Mouse (Mus musculus) cerebellum, postnatal 4 days (tissue): ENCODE results near the gene Spock1.
"Not testable (repeated sequence)": the region's sequence is repeated elsewhere in the genome, so short reads cannot be mapped to it uniquely, and the experiment has no call there.

ENCODE experiments used
- DNase-seq, 2 experiments: peaks; one replicate each; pipeline ENCODE4 v3.0.0; 2022; ENCODE audit warnings: low spot score in 2 of 2, mixed read lengths in 1 of 2

Spock1 gene

DNA sequence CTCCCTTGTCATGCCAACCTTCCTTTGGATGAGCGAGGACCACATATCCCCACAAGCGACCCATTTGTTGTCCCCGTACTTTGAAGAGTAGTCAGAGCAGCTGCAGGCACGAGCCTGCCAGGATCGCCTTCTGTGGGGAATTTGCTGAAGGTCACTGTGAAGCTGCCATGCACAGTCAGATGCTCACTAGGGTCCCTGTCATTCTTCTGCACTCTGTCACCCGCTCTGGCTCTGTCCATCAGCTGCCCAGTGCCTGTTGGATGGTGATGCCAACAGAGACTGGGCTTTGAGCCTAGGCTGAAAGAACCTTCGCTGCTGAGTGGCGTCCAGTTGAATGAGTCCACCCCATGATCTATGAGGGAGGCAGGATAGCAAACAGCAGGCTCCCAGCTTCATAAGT lies 419.2 kb downstream of the Spock1 start:
- DNase-seq = peak in 1 of 2 experiments; percentile 30

DNA sequence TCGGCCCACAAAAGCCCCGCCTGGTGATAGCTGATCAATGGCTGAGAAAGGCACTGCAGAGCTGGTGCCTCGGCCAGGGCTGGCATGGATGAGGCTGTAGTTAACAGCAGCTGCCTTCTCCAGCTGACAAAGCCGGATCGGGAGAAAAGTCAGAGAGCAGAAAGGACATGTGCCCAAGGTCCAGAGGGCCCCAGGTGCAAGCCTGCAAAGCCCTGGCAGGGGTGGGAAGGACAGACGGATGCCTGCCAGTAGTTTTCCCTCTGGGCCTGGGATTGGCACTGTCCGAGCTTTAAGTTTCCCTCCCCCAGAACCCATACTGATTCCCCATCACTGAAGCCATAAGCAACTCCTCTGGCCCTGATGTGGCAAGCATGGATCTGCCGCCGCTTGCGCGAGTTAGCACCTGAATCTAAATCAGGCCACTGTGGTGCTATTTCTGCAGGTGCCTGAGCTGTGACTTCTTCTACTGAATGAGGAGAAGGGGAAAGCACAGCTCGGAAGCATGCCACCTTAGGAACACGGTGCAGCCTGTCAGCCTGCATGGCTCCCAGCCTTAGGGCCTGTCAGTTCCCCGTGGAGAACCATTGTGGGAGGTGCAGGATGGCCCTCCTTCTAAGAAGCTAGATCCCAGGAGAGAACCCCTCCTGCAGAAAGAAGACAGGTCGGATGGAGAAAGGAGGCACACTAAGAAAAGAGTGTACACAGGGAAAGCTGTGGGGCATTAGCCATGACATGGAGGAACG lies 423.5 kb downstream of the Spock1 start:
- DNase-seq = peak in 1 of 2 experiments; percentile 32

DNA sequence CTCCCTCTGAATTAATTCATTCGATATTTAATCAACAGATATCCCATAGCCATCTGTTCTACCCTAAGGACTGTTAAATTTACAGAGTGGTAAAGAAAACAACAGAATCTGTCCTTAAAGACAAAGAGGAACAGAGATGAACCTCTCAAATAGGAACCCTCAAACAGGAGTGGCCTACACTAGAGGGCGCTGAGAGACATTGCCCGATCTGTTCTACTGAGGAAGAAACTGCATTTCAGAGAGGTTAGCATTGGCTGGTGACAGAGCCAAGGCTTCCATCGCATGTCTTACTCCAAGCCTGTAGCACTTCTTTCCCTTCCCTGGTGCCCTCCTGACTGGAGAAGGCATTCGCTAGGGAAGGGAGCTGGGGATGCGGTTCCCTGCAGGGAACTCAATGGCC lies 431.4 kb downstream of the Spock1 start:
- DNase-seq = peak in 1 of 2 experiments; percentile 35

DNA sequence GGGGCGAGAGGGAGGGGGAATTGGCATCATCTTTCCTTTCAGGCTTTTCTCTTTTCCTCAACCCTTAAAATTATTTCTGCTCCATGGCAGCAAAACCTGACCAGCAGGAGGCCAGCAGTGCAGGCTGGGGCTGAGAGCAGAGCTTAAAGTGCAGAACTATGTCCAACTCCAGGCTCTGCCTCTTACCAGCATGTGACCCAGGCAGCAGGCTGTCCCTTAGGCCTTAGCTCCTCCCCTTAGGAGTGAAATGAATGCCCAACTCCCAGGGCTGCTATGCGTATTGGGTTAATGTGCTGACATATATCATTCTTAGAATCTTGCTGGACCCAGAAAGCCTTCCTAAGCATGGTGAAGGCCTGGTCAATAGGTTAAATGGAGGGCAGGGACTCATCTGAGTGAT lies 434.1 kb downstream of the Spock1 start:
- DNase-seq = no peak

GRCm38 (mm10) chr13:57470922-57471321 lies 437.2 kb downstream of the Spock1 start:
- DNase-seq = not testable (repeated sequence)

GRCm38 (mm10) chr13:57459978-57460377 lies 448.2 kb downstream of the Spock1 start:
- no peak for DNase-seq

DNA sequence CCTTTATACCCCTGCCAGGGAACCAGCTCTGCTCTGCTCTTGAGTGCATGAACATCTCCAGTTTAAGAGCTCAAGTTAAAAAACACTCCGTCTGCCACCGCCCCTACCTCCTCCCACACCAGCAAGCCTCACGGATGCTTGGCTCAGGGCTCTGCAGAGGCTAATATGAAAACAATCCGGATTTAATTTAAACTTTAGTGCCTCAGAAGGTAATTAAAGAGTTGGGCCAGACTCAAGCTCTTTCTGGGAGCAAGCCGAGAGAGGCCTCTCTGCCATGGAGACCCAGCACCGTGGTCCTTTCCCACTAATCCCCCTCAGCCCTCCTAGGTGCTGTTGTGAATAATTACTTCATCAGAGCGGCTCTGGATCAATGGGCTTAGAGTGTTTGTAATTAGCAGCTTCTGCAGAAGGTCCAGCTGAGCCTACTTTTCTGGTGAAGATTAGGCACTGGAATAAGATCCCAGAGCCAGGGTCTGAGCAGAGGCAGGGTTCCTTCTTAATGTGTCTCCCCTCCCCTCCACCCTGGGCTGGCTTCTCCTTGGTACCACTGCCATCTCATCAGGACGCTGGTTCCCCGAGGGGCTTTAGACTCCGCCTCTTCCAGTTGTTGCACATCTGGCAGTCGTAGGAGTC lies 457.8 kb downstream of the Spock1 start:
- DNase-seq = no peak

GRCm38 (mm10) chr13:57448906-57449305 lies 459.2 kb downstream of the Spock1 start:
- no peak for DNase-seq

DNA sequence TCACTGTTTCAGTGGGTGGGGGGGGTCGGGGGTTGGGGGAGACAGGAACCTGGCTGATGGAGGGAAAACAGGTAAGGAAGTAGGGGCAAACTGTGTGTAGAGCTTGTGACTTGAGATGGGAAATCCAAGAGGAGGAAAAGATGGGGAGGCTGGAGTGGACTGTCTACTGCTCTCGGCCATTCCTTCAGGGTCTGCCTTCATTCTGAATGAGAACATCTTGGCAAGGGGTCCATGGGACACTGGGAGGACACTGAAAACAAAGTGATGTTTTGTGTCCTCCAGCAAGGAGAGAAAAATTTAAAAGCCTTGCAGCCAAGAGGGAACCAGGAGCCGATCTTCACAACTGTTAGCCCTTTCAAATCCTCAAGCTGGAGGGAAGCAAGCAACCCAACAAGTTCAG lies 463.2 kb downstream of the Spock1 start:
- no peak for DNase-seq

- DNase-seq = no peak
These were observed 468.0 kb downstream of the Spock1 start for GRCm38 (mm10) chr13:57440111-57440510.

DNA sequence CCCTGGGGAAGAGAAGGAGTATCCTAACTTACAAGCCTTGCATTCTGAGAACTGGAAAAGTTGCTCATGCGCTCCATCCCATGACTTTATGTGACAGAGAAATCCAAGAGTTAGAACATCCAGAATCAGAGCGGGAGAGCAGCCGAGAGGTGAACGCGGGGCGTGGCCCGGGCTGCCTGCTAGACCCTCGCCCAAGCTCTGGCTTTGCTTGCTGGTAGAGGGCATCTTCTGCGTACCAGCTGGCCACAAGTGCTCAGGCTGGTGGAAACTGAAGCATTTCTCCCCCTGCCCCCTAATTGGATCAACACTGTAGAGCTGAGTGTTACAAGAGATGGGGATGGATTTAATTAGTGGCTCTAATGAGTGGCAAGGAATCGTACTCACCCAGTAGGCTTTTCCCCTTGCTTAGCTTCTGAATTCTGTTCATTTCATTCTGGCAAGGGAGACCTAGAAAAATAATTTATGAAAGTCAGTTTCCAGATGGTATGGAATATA lies 472.4 kb downstream of the Spock1 start:
- no peak for DNase-seq

GRCm38 (mm10) chr13:57433848-57434247 lies 474.3 kb downstream of the Spock1 start:
- DNase-seq = no peak

DNA sequence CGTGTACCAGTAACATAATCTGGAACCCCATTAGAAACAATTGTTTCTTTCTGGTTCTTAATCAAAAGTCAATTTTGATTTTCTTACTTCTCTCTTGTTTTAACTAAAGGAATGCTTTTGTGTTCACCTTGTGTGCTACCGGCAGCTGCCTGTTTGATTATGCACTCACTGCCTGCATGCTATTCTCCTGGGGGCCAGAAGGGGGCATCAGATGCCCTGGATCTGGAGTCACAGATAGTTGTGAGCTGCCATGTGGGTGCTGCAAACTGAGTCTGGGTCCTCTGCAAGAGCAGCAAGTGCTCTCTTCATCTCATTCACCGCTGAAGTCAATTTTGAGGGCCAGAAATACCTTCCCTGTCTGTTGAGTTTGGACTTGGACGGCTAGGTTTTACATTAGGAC lies 476.3 kb downstream of the Spock1 start:
- DNase-seq = no peak

DNA sequence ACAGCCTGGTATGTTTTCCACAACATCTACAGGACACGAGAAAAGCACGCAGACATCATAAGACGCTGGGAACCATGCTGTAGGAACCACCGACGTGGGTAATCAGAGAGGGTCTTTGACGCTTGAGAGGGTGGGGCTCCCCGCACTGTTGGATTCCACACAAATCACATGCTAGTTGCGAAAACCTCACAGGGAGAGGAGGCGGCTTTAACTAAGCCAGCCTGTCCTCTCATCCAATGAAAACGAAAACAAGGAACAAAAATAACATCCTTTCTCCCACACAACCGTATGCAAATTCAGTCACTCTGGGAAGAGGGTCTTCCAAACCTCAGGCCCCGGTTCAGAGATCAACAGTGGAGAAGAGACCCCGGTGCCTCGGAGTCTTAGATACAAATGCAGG lies 479.3 kb downstream of the Spock1 start:
- DNase-seq = no peak

GRCm38 (mm10) chr13:57418781-57419180 lies 489.4 kb downstream of the Spock1 start:
- no peak for DNase-seq

GRCm38 (mm10) chr13:57414716-57415115 lies 493.4 kb downstream of the Spock1 start:
- no peak for DNase-seq

- no peak for DNase-seq
These were observed 500.5 kb downstream of the Spock1 start for GRCm38 (mm10) chr13:57407666-57408065.

DNA sequence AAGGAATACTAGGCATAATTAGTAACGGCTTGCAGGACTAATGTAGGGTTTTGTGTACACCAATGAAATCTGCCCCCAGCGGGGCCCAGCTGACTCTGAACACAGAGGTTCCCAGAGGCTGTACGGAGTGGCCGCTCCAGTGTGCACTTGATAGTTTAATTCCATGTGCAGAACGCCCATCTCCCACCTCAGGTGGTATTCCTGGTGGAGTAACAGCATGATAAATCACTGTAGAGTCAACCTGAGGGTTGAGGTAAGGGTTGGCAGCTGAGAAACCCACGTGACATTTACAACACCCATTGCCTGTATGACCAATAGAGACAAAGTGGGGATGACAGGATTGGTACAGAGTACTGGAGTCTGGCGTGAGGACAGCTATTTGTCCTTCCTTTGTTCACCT lies 505.7 kb downstream of the Spock1 start:
- DNase-seq = no peak

- DNase-seq = no peak
These were observed 535.9 kb downstream of the Spock1 start for GRCm38 (mm10) chr13:57372141-57372700.
